Mouse (Mus musculus): ENCODE measurements around the gene Efna5.

GRCm38 (mm10) chr17:62706418-62706817 is 174.7 kb downstream of the Efna5 start:
- no peak for TF ChIP-seq POLR2A (IDR thresholded peaks at IDR 0.05; ENCODE audit: borderline replicate concordance, extremely low read depth, insufficient read depth, insufficient read length, poor library complexity, severe bottlenecking)
- no peak for TF ChIP-seq CTCF (IDR thresholded peaks at IDR 0.05; ENCODE audit: borderline replicate concordance, extremely low read depth, insufficient read depth, insufficient read length)

Data from brain, embryonic 14.5 days (tissue).